Mouse (Mus musculus) hindbrain, embryonic 12.5 days (tissue): Measurements from ENCODE around the gene Sox5. TPM values are rescaled to one million over a fixed set of nuclear protein-coding genes. Genes with fewer than 3 reads are reported as not detected.
A peak's percentile ranks its signal among the peaks of the same experiment; 100 is the strongest.

Experiments used
- ATAC-seq: fragments of 200-750 bp; cut with Nextera tagmentation; 2 replicates; pipeline ENCODE4 v1.8.0; 2017; ENCODE audit warnings: moderate TSS enrichment; ENCODE audit not compliant: low FRiP score
- H3K27ac ChIP-seq: fragments of 300-500 bp; sonication (generic); 2 replicates; pipeline ENCODE4 v1.5.1; 2016; ENCODE audit warnings: mild to moderate bottlenecking
- H3K27me3 ChIP-seq: fragments of 300-500 bp; sonication (generic); 2 replicates; pipeline ENCODE4 v1.6.1; 2016; ENCODE audit warnings: mild to moderate bottlenecking
- H3K36me3 ChIP-seq: fragments of 300-500 bp; sonication (generic); 2 replicates; pipeline ENCODE4 v1.6.1; 2016; ENCODE audit warnings: mild to moderate bottlenecking
- H3K4me1 ChIP-seq: fragments of 300-500 bp; sonication (generic); 2 replicates; pipeline ENCODE4 v1.6.1; 2016
- H3K4me2 ChIP-seq: fragments of 300-500 bp; sonication (generic); replicated peaks from 2 replicates; pipeline ENCODE4 v1.6.1; 2016; ENCODE audit warnings: mild to moderate bottlenecking
- H3K4me3 ChIP-seq: fragments of 300-500 bp; sonication (generic); 2 replicates; pipeline ENCODE4 v1.5.1; 2016; ENCODE audit warnings: mild to moderate bottlenecking
- H3K9ac ChIP-seq: fragments of 300-500 bp; sonication (generic); 2 replicates; pipeline ENCODE4 v1.6.1; 2016; ENCODE audit warnings: mild to moderate bottlenecking, moderate library complexity
- H3K9me3 ChIP-seq: fragments of 300-500 bp; sonication (generic); replicated peaks from 2 replicates; pipeline ENCODE4 v1.6.1; 2016; ENCODE audit warnings: mild to moderate bottlenecking
- WGBS: fragments of 180-500 bp; shearing (Covaris S2); methylation state at CpG from one replicate; pipeline ENCODE4 v1.1.7; 2016; 5-methylcytosine and 5-hydroxymethylcytosine counted together
- polyA plus RNA-seq: library from polyadenylated mRNA; unstranded; fragments of >200 nt; fragmentation: Nextera tagmentation; extraction: Ambion mirVana; gene quantifications from 2 replicates; pipeline ENCODE4 v1.2.1, GENCODE M21; 2016

Gene Sox5
- polyA plus RNA-seq, 1 experiment from 2014 or later: 49.1 TPM

- no peaks in the 10 kb centered on the region for H3K36me3 ChIP-seq
- no peak overlapping the region for H3K4me2 ChIP-seq
- ATAC-seq: no peak
- H3K27ac ChIP-seq: no peak overlapping the region
- H3K4me1 ChIP-seq: no peaks in the 10 kb centered on the region
- H3K9ac ChIP-seq: no peak overlapping the region
- H3K27me3 ChIP-seq: no peaks in the 10 kb centered on the region
- H3K4me3 ChIP-seq: no peak overlapping the region
- 92% methylated on average over 8 of the region's 8 CpGs for WGBS
- no peaks in the 10 kb centered on the region for H3K9me3 ChIP-seq
Measured at GRCm38 (mm10) chr6:144792871-144793270, 11.1 kb upstream of the Sox5 start.

GRCm38 (mm10) chr6:144783295-144783694 lies 1.5 kb upstream of the Sox5 start:
- ATAC-seq: no peak
- no peaks in the 10 kb centered on the region for H3K27me3 ChIP-seq
- H3K36me3 ChIP-seq: no peaks in the 10 kb centered on the region
- H3K4me3 ChIP-seq: no peak overlapping the region
- H3K27ac ChIP-seq: no peak overlapping the region
- peaks cover 7% of the 10 kb centered on the region; the same call in 1 of the 2 replicates for H3K4me1 ChIP-seq
- H3K4me2 ChIP-seq: peak overlapping the region; percentile 95; the same call in 1 of the 2 replicates
- H3K9ac ChIP-seq: no peak overlapping the region
- no peaks in the 10 kb centered on the region for H3K9me3 ChIP-seq

GRCm38 (mm10) chr6:144782866-144783265 lies 1.1 kb upstream of the Sox5 start:
- H3K27me3 ChIP-seq: no peaks in the 10 kb centered on the region
- H3K4me2 ChIP-seq: peak overlapping the region; percentile 95
- H3K27ac ChIP-seq: no peak overlapping the region
- no peaks in the 10 kb centered on the region for H3K9me3 ChIP-seq
- peak; percentile 2; the same call in 1 of the 2 replicates for ATAC-seq
- peak overlapping the region; percentile 71 for H3K4me3 ChIP-seq
- WGBS: 5% methylated on average over 12 of the region's 12 CpGs
- H3K9ac ChIP-seq: peak overlapping the region; percentile 87
- peaks cover 7% of the 10 kb centered on the region; the same call in 1 of the 2 replicates for H3K4me1 ChIP-seq
- no peaks in the 10 kb centered on the region for H3K36me3 ChIP-seq

GRCm38 (mm10) chr6:144782031-144782857 lies 467 bp upstream of the Sox5 start:
- Histone ChIP-seq H3K4me3 (peak overlapping the region; percentile 71), H3K36me3 (no peaks in the 10 kb centered on the region), H3K27me3 (no peaks in the 10 kb centered on the region), H3K9ac (peak overlapping the region; percentile 87), H3K27ac (peak overlapping the region; percentile 82), H3K4me1 (peaks cover 7% of the 10 kb centered on the region; the same call in 1 of the 2 replicates), H3K9me3 (no peaks in the 10 kb centered on the region), H3K4me2 (peak overlapping the region; percentile 95)
- ATAC-seq: peak; percentile 72
- 2% methylated on average over 39 of the region's 55 CpGs for WGBS

GRCm38 (mm10) chr6:144780608-144781285 lies 1.0 kb downstream of the Sox5 start:
- no peaks in the 10 kb centered on the region for H3K36me3 ChIP-seq
- no peak overlapping the region for H3K27ac ChIP-seq
- ATAC-seq: no peak
- H3K9ac ChIP-seq: peak overlapping the region; percentile 87; the same call in 1 of the 2 replicates
- WGBS: 29% methylated on average over 8 of the region's 9 CpGs
- peak overlapping the region; percentile 71 for H3K4me3 ChIP-seq
- H3K9me3 ChIP-seq: no peaks in the 10 kb centered on the region
- H3K4me1 ChIP-seq: peaks cover 7% of the 10 kb centered on the region; the same call in 1 of the 2 replicates
- no peaks in the 10 kb centered on the region for H3K27me3 ChIP-seq
- H3K4me2 ChIP-seq: peak overlapping the region; percentile 95

- WGBS: 67% methylated on average over 12 of the region's 12 CpGs
- Histone ChIP-seq H3K27ac (no peak overlapping the region), H3K27me3 (peaks cover 3% of the 10 kb centered on the region; the same call in 1 of the 2 replicates), H3K4me1 (peaks cover 9% of the 10 kb centered on the region; the same call in 1 of the 2 replicates), H3K9me3 (no peaks in the 10 kb centered on the region), H3K4me3 (0 out of 2 replicates have a peak overlapping the region, but pooled peaks have one; percentile 71), H3K4me2 (peak overlapping the region; percentile 95; the same call in 1 of the 2 replicates), H3K36me3 (no peaks in the 10 kb centered on the region), H3K9ac (no peak overlapping the region)
- no peak for ATAC-seq
Measured at GRCm38 (mm10) chr6:144779945-144780607, 1.7 kb downstream of the Sox5 start.

- Histone ChIP-seq H3K4me1 (peaks cover 6% of the 10 kb centered on the region; the same call in 1 of the 2 replicates), H3K27ac (no peak overlapping the region), H3K27me3 (peaks cover 3% of the 10 kb centered on the region; the same call in 1 of the 2 replicates), H3K36me3 (no peaks in the 10 kb centered on the region), H3K4me2 (no peak overlapping the region), H3K4me3 (no peak overlapping the region), H3K9me3 (no peaks in the 10 kb centered on the region), H3K9ac (no peak overlapping the region)
- no peak for ATAC-seq
- 94% methylated on average over 7 of the region's 7 CpGs for WGBS
Measured at GRCm38 (mm10) chr6:144777356-144778035, 4.3 kb downstream of the Sox5 start.

- no peak overlapping the region for H3K9ac ChIP-seq
- no peak overlapping the region for H3K4me3 ChIP-seq
- no peak overlapping the region for H3K4me2 ChIP-seq
- H3K27ac ChIP-seq: no peak overlapping the region
- H3K27me3 ChIP-seq: peaks cover 3% of the 10 kb centered on the region; the same call in 1 of the 2 replicates
- H3K4me1 ChIP-seq: peaks cover 18% of the 10 kb centered on the region
- H3K9me3 ChIP-seq: no peaks in the 10 kb centered on the region
- H3K36me3 ChIP-seq: no peaks in the 10 kb centered on the region
- ATAC-seq: no peak
- 87% methylated on average over 6 of the region's 6 CpGs for WGBS
Measured at GRCm38 (mm10) chr6:144773736-144774135, 8.0 kb downstream of the Sox5 start.

- WGBS: 90% methylated on average over 2 of the region's 2 CpGs
- H3K27ac ChIP-seq: no peak overlapping the region
Measured at GRCm38 (mm10) chr6:144772985-144773384, 8.8 kb downstream of the Sox5 start.

GRCm38 (mm10) chr6:144772175-144772918 lies 9.4 kb downstream of the Sox5 start:
- Histone ChIP-seq H3K4me2 (no peak overlapping the region), H3K9ac (no peak overlapping the region), H3K27me3 (peaks cover 3% of the 10 kb centered on the region; the same call in 1 of the 2 replicates), H3K4me1 (peaks cover 18% of the 10 kb centered on the region), H3K27ac (no peak overlapping the region), H3K36me3 (no peaks in the 10 kb centered on the region), H3K4me3 (no peak overlapping the region), H3K9me3 (no peaks in the 10 kb centered on the region)
- ATAC-seq: no peak
- WGBS: 64% methylated on average over 15 of the region's 15 CpGs

More at GRCm38 (mm10) chr6:144772985-144773384, 8.8 kb downstream of the Sox5 start:
- Histone ChIP-seq H3K4me3 (no peak overlapping the region), H3K36me3 (no peaks in the 10 kb centered on the region), H3K4me2 (no peak overlapping the region), H3K4me1 (peaks cover 18% of the 10 kb centered on the region), H3K9ac (no peak overlapping the region), H3K27me3 (peaks cover 3% of the 10 kb centered on the region; the same call in 1 of the 2 replicates), H3K9me3 (no peaks in the 10 kb centered on the region)
- ATAC-seq: no peak

- WGBS: 54% methylated on average over 2 of the region's 2 CpGs
- H3K27me3 ChIP-seq: no peaks in the 10 kb centered on the region
- H3K4me2 ChIP-seq: no peak overlapping the region
- H3K9me3 ChIP-seq: no peaks in the 10 kb centered on the region
- ATAC-seq: no peak
- H3K27ac ChIP-seq: no peak overlapping the region
- no peak overlapping the region for H3K9ac ChIP-seq
- peaks cover 15% of the 10 kb centered on the region for H3K4me1 ChIP-seq
- no peaks in the 10 kb centered on the region for H3K36me3 ChIP-seq
- H3K4me3 ChIP-seq: no peak overlapping the region
Measured at GRCm38 (mm10) chr6:144769060-144769459, 12.7 kb downstream of the Sox5 start.
